Mouse (Mus musculus) spleen, adult 12 weeks (tissue): Measurements from ENCODE around the gene Wfdc15b.

ENCODE experiments used
- DNase-seq: peaks from one replicate; pipeline ENCODE4 v3.0.0; 2022; ENCODE audit warnings: low spot score

Gene Wfdc15b

DNA sequence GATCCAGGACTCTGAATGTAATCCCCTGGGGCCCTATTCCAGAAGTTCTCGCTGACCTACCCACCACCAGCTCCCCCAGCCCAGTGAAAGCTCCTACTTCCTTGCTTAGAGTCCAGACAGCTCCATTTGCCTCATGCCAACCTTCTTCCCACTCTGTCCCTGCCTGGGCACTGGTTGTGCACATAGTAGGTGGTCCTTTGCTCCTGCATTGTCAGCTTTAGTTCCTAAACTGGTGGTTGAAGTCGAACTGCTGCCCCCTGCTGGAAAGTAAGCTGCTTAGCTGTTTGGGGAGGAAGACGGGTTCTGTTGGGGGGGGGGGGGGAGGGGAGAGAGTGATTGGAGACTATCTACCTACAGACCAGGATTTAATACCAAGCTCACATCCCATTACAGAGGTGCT, 41.3 kb downstream of the Wfdc15b start:
- DNase-seq, result no peak

DNA sequence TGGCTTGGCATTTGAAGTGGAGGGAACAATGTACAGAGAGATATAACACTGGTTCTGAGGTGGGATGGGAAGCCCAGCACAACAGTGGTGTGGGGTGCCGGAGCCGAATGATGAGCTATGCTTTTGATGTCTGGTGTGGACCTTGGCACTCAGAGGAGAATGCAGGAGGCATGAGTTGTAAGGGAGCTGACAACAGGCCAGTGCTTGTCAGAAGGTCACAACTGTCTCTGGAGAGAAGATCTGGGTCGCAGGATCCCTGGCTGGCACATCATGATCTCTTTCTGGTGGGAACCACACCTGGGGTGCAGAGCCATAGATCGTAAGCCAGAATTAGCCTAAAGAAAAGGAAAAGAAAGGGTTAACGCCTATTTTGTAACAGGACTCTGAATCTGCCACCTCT, 43.6 kb downstream of the Wfdc15b start:
- no peak for DNase-seq

DNA sequence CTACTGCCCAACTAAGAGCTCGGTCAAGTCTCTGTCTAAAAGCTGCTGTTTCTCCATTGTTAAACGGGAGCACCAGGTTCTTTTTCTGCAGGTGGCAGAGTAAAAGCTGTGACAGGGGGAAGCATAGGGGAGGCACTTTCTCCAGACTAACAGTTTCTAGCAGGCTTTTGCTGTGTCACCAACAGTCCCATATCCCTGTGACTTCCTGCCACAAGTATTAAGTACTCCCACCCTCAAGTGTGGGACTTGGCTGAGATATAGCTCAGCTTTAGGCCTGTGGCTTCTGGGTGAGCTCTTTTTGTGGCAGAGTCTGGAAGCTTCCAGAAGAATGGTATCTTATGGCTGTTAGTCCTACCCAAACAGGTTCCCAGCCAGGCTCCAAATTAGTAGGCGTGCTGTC, 45.6 kb downstream of the Wfdc15b start:
- DNase-seq, result no peak

DNA sequence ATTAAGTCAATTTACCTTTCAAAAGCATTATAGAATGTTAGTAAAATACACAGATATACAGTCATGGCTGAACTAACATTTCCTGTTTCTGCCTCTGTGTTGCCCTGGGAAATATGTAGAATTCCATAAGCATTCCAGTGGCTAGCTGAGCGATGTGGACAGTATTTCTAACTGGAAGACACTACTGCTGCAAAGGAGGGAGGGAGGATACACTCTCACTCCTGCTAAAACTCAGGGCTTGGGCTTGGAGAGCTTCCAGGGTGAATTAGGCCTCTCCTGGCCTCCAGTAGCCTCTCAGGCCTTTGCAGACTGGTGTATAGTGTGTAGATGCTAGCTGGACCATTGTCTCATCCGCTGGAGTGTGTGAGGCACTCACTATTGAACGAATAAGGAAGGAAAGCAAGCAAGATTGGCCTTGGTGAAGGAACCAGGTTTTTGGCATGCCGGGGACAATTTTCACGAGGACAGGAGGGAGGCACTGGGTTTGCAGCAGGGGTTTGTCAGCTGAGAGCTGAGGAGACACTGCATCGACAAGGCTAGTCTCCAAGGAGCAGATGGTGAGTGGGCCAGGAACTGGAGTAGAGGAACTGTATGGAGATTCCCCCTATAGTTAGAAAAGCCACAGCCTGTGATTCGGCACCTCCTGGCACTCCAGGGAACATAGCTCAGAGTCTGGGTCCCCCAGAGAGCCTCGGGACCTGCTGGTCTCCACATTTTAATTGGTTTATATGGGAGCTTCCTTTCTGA, 46.6 kb downstream of the Wfdc15b start:
- DNase-seq, result no peak

DNA sequence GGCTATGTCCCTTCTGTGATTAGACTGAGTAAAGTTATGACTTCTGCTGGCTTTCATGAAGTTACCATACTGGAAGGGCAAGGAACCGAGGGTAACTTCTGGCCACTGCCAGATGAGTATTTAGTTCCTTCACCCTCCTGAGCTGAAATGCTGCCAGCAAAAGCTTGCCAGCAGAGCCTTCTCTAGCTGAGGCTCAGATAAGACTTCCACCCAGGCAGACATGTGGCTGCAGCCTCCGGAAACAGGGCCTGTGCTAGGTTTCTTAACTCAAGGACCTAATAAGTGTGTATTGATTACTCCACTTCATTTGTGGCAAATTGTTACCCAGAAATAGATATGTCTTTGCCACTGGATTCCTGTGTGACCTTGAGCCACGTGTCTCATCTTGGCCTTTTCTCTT, 48.1 kb downstream of the Wfdc15b start:
- DNase-seq, result no peak

DNA sequence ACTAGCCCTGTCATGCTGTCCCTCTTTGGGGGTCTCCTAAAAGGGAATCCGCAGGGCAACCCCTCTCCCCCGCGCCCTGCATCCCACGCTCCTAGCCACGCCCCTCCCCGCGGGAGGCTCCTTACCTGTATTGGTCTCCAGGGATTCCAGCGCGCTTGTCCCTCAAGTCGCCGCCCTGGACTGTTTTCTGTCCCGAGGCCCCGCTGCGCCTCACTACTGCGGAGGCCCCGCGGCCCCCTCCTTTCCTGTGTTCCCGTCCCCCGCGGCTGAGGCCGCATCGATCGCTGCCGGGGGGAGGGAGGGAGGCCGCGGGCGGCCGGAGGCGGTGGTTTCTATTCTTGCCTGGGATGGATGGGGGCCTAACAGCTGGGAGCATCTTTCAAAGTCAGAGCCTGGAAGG, 50.6 kb downstream of the Wfdc15b start, which contains the start of gene Kcns1:
TSS of gene Kcns1 (minus strand) at position 212 of the 400 bp plus-strand sequence.
- no peak for DNase-seq

DNA sequence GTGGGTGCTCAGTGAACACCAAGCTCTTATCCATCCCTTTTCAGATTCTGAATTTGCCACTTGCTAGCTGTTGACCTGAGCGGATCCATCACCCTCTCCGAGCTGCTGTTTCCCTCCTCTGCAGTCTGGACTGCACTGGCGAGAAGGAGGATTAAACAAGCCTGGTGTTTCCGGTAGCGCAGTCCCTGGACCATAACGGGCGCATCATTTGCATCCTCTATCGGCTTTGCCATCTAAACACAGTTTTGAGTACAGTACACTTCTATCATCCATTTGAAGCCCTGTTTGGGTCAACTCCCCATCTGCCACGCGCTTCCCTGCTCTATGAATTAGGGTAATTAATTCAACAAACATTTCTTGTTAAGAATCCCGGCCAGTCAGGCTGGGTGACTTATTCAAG, 51.1 kb downstream of the Wfdc15b start:
- DNase-seq, result no peak

DNA sequence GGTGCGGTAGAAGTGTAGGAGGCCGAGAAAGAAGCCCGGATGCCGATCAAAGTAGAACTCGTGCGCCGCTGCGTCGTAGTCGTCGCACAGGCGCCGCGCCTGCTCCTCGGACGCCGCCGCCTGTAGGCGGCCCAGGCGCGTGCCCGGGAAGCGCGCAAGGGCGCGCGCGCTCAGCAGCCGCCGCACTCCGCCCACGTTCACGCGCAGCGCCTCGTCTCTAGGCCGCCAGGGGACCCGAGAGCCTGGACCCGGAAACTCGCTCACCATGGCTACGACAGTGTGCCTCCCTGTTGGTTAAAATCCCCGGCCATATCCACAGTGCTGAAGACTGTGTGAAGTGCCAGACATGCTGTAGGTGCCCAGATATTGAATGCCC, 52.9 kb downstream of the Wfdc15b start:
- no peak for DNase-seq

DNA sequence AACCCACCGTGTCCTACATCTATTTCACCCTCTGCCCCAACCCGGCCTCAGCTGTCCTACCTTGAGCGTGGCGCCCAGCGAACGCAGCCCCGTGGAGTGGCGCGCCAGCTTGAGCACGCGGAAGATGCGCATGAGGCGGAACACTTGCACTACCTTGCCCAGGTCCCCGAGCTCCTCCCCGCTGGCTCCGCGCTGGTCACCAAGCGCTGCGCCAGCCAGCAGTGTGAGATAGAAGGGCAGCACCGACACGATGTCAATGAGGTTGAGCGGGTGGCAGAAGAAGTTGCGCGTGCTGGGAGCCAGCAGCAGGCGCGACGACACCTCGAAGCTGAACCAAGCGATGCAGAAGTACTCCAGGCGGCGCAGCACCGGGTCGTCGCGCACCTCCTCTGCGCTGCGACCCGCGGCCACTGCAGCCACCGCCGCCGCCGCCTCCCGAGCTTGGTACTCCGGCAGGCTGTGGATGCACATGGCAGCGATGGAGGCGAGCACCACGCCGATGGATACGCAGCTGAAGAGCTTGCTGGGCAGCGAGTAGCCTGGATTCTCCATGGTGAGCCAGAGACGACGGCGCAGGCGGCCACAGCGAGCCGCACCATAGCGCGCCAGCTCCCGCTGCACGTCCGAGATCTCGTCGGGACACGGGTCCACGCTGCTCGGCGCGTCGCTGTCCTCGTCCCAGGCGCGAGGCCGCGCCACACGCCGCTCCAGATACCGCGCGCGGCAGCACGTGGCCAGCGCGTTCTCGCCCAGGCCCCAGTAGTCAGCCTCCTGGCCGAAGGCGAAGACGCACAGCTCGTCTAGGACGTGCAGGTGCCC, 53.5 kb downstream of the Wfdc15b start:
- DNase-seq, result no peak

DNA sequence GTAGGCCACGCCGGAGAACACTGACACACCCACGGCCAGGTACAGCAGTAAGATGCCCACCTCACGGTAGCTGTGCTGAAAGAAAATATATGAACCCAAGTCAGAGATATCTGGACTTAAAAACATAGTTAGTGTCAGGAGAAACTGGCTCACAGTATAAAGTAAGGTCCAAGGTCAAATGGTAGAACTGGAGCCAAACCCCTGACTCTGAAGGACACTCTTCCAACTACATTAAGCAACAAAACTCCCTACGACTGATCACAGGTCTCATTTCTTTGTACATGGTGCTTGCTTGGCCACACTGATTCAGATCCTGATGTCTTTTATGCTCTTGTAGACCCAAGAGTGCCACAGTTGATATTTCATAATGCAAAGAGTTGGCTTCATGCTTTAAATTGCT, 56.5 kb downstream of the Wfdc15b start:
- DNase-seq, result no peak
